Mouse (Mus musculus) liver, embryonic 13.5 days (tissue): ENCODE results near the gene Btbd35f3. TPM values are rescaled to one million over a fixed set of nuclear protein-coding genes. Genes with fewer than 3 reads are reported as not detected.
"Not testable (repeated sequence)": the region's sequence is repeated elsewhere in the genome, so short reads cannot be mapped to it uniquely, and the experiment has no call there.

Source experiments
- ATAC-seq: fragments of 200-750 bp; cut with Nextera tagmentation; 2 replicates; pipeline ENCODE4 v1.8.0; 2017; ENCODE audit warnings: low read depth, mild to moderate bottlenecking, moderate number of reproducible peaks, moderate library complexity
- DNase-seq: peaks from one replicate; pipeline ENCODE4 v3.0.0; 2022
- H3K27ac ChIP-seq: fragments of 300-500 bp; sonication (generic); 2 replicates; pipeline ENCODE4 v1.5.1; 2015; ENCODE audit warnings: moderate library complexity, mild to moderate bottlenecking, inconsistent platforms
- H3K27me3 ChIP-seq: fragments of 300-500 bp; sonication (generic); 2 replicates; pipeline ENCODE4 v1.6.1; 2015; ENCODE audit warnings: mild to moderate bottlenecking, inconsistent platforms
- H3K36me3 ChIP-seq: fragments of 300-500 bp; sonication (generic); 2 replicates; pipeline ENCODE4 v1.6.1; 2015; ENCODE audit warnings: mild to moderate bottlenecking, inconsistent platforms
- H3K4me1 ChIP-seq: fragments of 300-500 bp; sonication (generic); replicated peaks from 2 replicates; pipeline ENCODE4 v1.6.1; 2015; ENCODE audit warnings: inconsistent platforms
- H3K4me2 ChIP-seq: fragments of 300-500 bp; sonication (generic); 2 replicates; pipeline ENCODE4 v1.6.1; 2015; ENCODE audit warnings: inconsistent platforms, mild to moderate bottlenecking, moderate library complexity
- H3K4me3 ChIP-seq: fragments of 300-500 bp; sonication (generic); replicated peaks from 2 replicates; pipeline ENCODE4 v1.5.1; 2015; ENCODE audit warnings: mild to moderate bottlenecking, inconsistent platforms
- H3K9ac ChIP-seq: fragments of 300-500 bp; sonication (generic); 2 replicates; pipeline ENCODE4 v1.6.1; 2015; ENCODE audit warnings: mild to moderate bottlenecking, inconsistent platforms
- H3K9me3 ChIP-seq: fragments of 300-500 bp; sonication (generic); replicated peaks from 2 replicates; pipeline ENCODE4 v1.6.1; 2016; ENCODE audit warnings: inconsistent platforms
- whole genome bisulfite sequencing: fragments of 180-500 bp; shearing (Covaris S2); methylation state at CpG from one replicate; pipeline ENCODE4 v1.1.7; 2015; ENCODE audit not compliant: insufficient replicate concordance; 5-methylcytosine and 5-hydroxymethylcytosine counted together
- polyA plus RNA-seq: library from polyadenylated mRNA; unstranded; fragments of >200 nt; fragmentation: Nextera tagmentation; extraction: Ambion mirVana; gene quantifications from 2 replicates; pipeline ENCODE4 v1.2.1, GENCODE M21; 2015

The Btbd35f3 gene
- polyA plus RNA-seq = not detected in 2 replicates

GRCm38 (mm10) chrX:4037374-4037773 is at the start of gene Btbd35f3:
Gene Btbd35f3, plus strand, starts transcription at chrX:4037674.
- not testable (repeated sequence) for H3K27ac ChIP-seq, ATAC-seq, H3K36me3 ChIP-seq, H3K4me3 ChIP-seq, H3K4me1 ChIP-seq, H3K9me3 ChIP-seq, DNase-seq, H3K27me3 ChIP-seq, H3K4me2 ChIP-seq, H3K9ac ChIP-seq
- WGBS = no CpG with 5 or more reads among the region's 3 CpGs

Other genes starting within 250 kb of the Btbd35f3 start
- gene Btbd35f16, start 80.7 kb upstream of the Btbd35f3 start, polyA plus RNA-seq = not detected in 2 replicates
- gene Btbd35f28, start 158.9 kb downstream of the Btbd35f3 start, polyA plus RNA-seq = not detected in 2 replicates